Mouse (Mus musculus): ENCODE data around the gene Frem2. TPM values are rescaled to one million over a fixed set of nuclear protein-coding genes. Genes with fewer than 3 reads are reported as not detected.

Frem2 gene
- total and polyA plus RNA-seq, 3 experiments: 0.12 to 0.29 (median 0.14) TPM

- no peak for DNase-seq
Observed at GRCm38 (mm10) chr3:53620355-53620754, 36.8 kb downstream of the Frem2 start.

GRCm38 (mm10) chr3:53611106-53611505 is 46.0 kb downstream of the Frem2 start:
- DNase-seq: no peak

- DNase-seq: no peak
Observed at GRCm38 (mm10) chr3:53609851-53610250, 47.3 kb downstream of the Frem2 start.

GRCm38 (mm10) chr3:53600140-53600539 is 57.0 kb downstream of the Frem2 start:
- no peak for DNase-seq

GRCm38 (mm10) chr3:53599315-53599714 is 57.8 kb downstream of the Frem2 start:
- DNase-seq: no peak

- DNase-seq: no peak
Observed at GRCm38 (mm10) chr3:53598153-53598800, 58.9 kb downstream of the Frem2 start.

- DNase-seq: peak; percentile 60
Observed at GRCm38 (mm10) chr3:53594471-53594870, 62.7 kb downstream of the Frem2 start.

GRCm38 (mm10) chr3:53593718-53594117 is 63.4 kb downstream of the Frem2 start:
- DNase-seq: no peak

- no peak for DNase-seq
Observed at GRCm38 (mm10) chr3:53592036-53592435, 65.1 kb downstream of the Frem2 start.

GRCm38 (mm10) chr3:53590139-53590621 is 67.0 kb downstream of the Frem2 start:
- DNase-seq: peak; percentile 28

GRCm38 (mm10) chr3:53583248-53583647 is 73.9 kb downstream of the Frem2 start:
- DNase-seq: no peak

GRCm38 (mm10) chr3:53580596-53581254 is 76.4 kb downstream of the Frem2 start:
- DNase-seq: no peak

- no peak for DNase-seq
Observed at GRCm38 (mm10) chr3:53579121-53579704, 77.9 kb downstream of the Frem2 start.

GRCm38 (mm10) chr3:53576320-53577116 is 80.6 kb downstream of the Frem2 start:
- DNase-seq: no peak

- no peak for DNase-seq
Observed at GRCm38 (mm10) chr3:53574123-53574522, 83.0 kb downstream of the Frem2 start.

- DNase-seq: no peak
Observed at GRCm38 (mm10) chr3:53571663-53572062, 85.5 kb downstream of the Frem2 start.

GRCm38 (mm10) chr3:53564521-53564920 is 92.6 kb downstream of the Frem2 start:
- DNase-seq: no peak

- DNase-seq: peak; percentile 8
Observed at GRCm38 (mm10) chr3:53563746-53564145, 93.4 kb downstream of the Frem2 start.

GRCm38 (mm10) chr3:53561813-53562212 is 95.3 kb downstream of the Frem2 start:
- no peak for DNase-seq

GRCm38 (mm10) chr3:53559056-53559455 is 98.1 kb downstream of the Frem2 start:
- DNase-seq: no peak

- DNase-seq: no peak
Observed at GRCm38 (mm10) chr3:53558230-53558629, 98.9 kb downstream of the Frem2 start.

Measured in adrenal gland, adult 2 months (tissue).